Mouse (Mus musculus) left cerebral cortex, adult 6 months (tissue): ENCODE results near the gene Cars. TPM values are rescaled to one million over a fixed set of nuclear protein-coding genes. Genes with fewer than 3 reads are reported as not detected.

Experiments
- long read RNA-seq, 2 experiments: library from polyadenylated mRNA; unstranded; transcript quantifications; one replicate each; pipeline ENCODE4 v2.0.0; 2019 to 2020
- polyA plus RNA-seq: library from polyadenylated mRNA; unstranded; fragments of <200 nt; fragmentation: Nextera tagmentation; gene quantifications from 2 replicates; pipeline ENCODE4 v1.2.3, GENCODE M21; 2021

The Cars gene
- polyA plus RNA-seq, result 21.9 and 28.7 TPM in 2 replicates
- long read RNA-seq, experiment 1, transcript Cars-202 (22 exons, 2,462 nt), result major isoform, 52 of 155 reads
- long read RNA-seq, experiment 1, transcript Cars-201 (23 exons, 3,222 nt), result minor isoform, 36 of 155 reads
- long read RNA-seq, experiment 1, partial matches to known transcripts, result 36 of 155 reads
- long read RNA-seq, experiment 1, other reads (novel, unspliced or antisense), result 27 of 155 reads
- long read RNA-seq, experiment 2, transcript Cars-202 (22 exons, 2,462 nt), result major isoform, 8 of 32 reads
- long read RNA-seq, experiment 2, partial matches to known transcripts, result 18 of 32 reads
- long read RNA-seq, experiment 2, other reads (novel, unspliced or antisense), result 2 of 32 reads

DNA sequence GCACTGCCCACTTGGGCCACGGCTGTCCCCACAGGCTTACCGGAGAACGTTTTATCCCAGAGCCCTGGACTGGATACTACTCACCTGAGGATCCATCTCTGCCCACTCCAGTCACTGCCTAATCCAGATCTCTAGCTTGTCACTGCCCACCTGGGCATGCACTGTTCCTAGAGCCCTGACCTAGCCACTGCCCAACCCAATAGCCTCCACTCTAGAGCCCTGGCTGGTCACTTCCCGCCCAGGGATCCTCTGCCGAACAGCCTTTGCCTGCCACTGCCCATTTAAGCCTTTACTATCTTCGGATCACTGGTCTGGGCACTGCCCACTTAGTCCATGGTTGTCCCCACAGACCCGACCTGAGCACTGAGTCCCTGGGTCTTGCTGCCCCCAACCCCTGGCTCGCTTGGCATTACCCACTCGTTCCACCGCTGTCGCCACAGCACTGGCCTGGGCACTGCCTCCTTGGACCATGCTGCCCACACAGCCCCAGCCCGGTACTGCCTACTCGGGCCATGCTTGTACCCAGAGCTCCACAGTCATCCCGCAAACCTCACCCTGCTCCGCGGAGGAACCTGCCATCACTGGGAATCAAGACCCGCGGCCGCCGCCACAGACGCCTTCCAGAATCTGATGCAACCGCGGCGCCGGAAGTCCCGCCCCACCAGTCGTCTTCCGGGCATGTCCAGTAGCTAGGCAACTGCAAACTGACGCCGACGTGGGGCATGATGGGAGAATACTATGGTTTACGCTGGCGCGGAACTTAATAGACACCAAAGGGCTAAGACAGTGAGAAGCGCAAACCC, at the start of gene Cars:
Gene Cars (minus strand): TSS at position 663 of the 803 bp plus-strand sequence.

GRCm38 (mm10) chr7:143649034-143649768, 49.3 kb upstream of the Cars start, which contains the start of gene Tnfrsf22:
TSS of gene Tnfrsf22 (minus strand) at chr7:143649661.

DNA sequence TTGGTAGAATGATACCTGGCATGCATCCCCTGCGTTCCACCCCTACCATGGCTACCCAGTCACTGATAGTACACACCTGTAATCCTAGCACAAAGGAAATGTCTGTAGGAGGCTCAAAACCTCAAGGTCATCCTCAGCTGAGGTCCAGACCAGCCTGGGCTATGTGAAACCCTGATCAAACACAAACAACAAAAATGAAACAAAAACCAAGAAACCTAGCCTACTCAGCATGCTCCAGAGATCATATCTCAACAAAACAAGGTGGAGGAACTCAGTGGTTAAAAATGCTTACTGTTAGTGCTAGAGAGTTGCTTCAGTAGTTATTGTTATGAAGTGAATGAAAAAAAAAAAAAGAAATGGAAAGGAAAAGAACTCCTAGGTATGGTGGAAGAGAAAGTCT, 28.6 kb upstream of the Cars start, which contains the start of gene Tnfrsf26:
Gene Tnfrsf26 (minus strand): TSS at position 183 of the 400 bp plus-strand sequence.

GRCm38 (mm10) chr7:143548976-143549457, 50.9 kb downstream of the Cars start, which contains the start of gene Nap1l4:
TSS of gene Nap1l4 (minus strand) at chr7:143549106.

Other genes with a start within 250 kb of the Cars start
- 5.9 and 14.7 TPM in 2 replicates for gene Cdkn1c, start 139.0 kb downstream of the Cars start, polyA plus RNA-seq
- 0.69 and 1.2 TPM in 2 replicates for gene Slc22a18, start 126.4 kb downstream of the Cars start, polyA plus RNA-seq
- gene Phlda2, start 96.9 kb downstream of the Cars start, polyA plus RNA-seq, result not detected in 2 replicates
- 76.0 and 98.0 TPM in 2 replicates for gene Nap1l4, start 51.0 kb downstream of the Cars start, polyA plus RNA-seq
- gene Tnfrsf26, start 28.6 kb upstream of the Cars start, polyA plus RNA-seq, result 0.05 and 0.12 TPM in 2 replicates
- 1.3 and 2.2 TPM in 2 replicates for gene Tnfrsf22, start 49.6 kb upstream of the Cars start, polyA plus RNA-seq
- gene Tnfrsf23, start 85.8 kb upstream of the Cars start, polyA plus RNA-seq, result 0.28 and 0.31 TPM in 2 replicates
- gene Osbpl5, start 156.9 kb upstream of the Cars start, polyA plus RNA-seq, result 6.8 and 9.4 TPM in 2 replicates
- gene Mrgprg, start 166.9 kb upstream of the Cars start, polyA plus RNA-seq, result not detected in 2 replicates
- gene Mrgpre, start 184.4 kb upstream of the Cars start, polyA plus RNA-seq, result 4.8 and 6.3 TPM in 2 replicates
- gene Nadsyn1, start 222.8 kb upstream of the Cars start, polyA plus RNA-seq, result 1.5 and 2.2 TPM in 2 replicates
- gene Dhcr7, start 223.1 kb upstream of the Cars start, polyA plus RNA-seq, result 14.2 and 19.9 TPM in 2 replicates